Mouse (Mus musculus): ENCODE results near the gene Kdm2b.
A peak's percentile ranks its signal among the peaks of the same experiment; 100 is the strongest.

Gene Kdm2b

DNA sequence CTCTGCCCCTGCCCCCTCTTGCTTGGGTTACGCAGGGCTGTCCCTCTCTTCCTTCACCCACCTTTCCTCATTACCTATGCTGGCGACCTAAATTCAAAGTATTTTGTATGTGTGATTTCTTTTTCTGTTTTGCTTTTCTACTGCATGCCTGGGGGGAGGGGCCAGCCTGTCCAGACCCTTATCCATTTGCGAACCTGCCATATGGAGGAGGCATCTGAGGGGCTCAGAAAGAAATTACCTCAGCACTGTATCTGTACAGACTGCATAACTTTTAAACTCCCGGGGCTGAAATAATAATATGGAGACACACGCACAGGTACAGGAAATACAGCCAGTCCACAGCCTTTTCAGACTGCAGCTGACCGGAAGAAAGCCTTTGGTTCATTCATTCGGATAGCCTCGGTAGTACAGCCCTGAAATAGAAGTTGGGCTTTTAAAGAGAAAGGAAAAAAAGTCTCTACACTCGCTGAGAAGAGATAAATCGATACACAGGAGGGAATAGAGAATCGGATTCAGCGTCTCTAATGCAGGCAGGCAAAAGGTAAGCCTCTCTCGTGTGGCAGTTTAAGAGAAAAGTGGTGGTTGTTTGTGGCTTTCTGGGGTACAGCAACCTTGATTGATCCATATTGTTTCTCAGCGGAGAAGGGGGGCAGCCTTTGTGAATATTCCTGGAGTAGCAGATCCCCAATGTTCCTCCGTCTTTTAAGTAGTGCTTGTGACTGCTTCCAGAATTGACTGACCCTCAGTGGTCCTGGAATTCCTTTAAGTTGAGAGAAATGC, at the start of gene Kdm2b:
Gene Kdm2b, minus strand, starts transcription at position 273 of the 780 bp plus-strand sequence.
- no peak for DNase-seq (ENCODE audit: low read depth, low spot score)

DNA sequence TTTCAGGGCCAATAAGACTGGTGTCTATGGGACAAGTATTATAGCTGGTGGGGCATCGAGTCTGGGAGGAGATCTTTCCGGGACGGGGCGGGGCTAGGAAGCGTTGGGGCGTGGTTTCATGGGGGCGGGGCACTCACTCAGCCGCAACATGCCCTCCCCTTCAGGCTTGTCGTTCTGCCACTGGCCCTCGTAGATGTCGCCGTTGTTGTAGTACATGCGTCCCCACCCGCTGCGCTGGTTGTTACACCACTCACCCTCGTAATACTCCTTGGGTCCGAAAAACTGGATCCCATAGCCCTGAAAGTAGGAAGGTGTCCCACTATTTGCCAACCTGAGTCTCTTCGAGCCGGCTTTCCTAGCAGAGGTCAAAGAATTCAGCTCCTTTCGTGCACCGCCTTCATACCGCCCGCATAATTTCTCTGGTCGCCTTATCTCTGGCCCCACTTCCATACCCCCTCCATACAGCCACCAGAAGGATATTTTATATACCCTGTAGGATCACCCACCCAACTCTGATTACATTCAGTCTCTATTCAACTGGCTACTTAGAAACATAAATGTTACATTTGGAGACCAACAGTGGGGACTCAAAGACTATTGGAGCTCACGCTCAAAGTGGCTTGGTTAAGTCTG, 49.6 kb upstream of the Kdm2b start:
- DNase-seq (ENCODE audit: low read depth, low spot score) = no peak

GRCm38 (mm10) chr5:123038115-123038514, 48.5 kb upstream of the Kdm2b start:
- DNase-seq (ENCODE audit: low read depth, low spot score) = no peak

DNA sequence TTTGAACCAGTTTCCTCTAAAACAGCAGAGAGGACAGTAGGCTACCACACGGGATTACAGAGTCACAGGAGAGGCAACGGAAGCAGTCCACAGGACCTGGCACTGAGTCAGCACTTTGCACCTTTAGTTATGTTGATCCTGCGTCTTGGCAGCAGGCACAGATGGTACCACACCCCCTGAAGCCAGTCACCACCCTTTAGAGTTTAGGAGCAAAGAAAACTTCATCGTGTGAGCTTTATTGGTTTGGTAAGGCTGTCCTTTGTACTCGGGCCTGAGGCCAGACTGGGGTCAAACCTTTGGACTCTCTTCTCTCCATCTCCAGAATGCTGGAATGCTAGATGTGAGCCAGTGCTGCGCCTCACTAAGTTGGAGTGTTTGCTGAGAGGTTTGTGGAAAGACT, 45.9 kb upstream of the Kdm2b start:
- no peak for DNase-seq (ENCODE audit: low read depth, low spot score)

DNA sequence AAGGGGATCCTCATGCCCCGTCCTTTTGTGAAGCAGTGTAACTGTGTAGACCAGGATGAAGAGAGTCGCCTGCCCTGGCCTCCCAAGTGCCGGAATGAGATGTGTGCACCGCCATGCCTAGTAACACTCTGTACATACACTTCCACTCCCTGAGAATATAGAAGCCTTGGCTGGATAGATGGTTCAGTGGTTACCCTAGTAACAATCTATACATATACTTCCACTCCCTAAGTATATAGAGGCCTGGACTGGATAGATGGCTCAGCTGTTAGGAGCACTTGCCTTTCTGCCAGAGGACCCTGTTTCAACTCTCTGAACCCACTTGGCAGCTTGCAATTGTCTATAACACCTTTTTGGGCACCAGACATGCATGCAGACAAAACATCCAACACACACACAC, 45.5 kb upstream of the Kdm2b start:
- no peak for DNase-seq (ENCODE audit: low read depth, low spot score)

DNA sequence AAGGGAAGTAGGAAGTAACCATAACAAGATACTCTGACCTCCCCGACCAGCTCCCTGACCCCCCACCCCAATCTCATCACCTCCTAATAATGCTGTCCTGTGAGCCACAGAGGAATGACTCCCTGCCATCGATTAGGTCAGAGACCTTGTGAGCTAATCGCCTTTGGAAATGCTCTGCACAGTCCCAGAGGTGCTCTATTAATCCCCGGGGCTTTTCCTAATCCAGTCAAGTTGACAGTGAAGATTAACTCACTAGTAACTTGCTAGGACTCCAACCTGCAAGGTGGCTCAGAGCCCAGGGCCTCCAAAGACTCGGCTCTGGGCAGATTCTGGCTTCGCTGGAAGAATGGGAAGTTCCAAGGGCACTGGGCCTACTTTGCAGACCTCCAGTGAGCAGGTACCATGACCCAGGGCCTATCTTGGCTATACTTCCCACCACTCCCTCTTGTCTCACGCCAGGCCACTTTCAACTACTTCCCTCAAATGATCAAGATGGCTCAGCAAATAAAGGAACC, 44.1 kb upstream of the Kdm2b start:
- DNase-seq (ENCODE audit: low read depth, low spot score) = no peak

GRCm38 (mm10) chr5:123031312-123031711, 41.7 kb upstream of the Kdm2b start:
- no peak for DNase-seq (ENCODE audit: low read depth, low spot score)

DNA sequence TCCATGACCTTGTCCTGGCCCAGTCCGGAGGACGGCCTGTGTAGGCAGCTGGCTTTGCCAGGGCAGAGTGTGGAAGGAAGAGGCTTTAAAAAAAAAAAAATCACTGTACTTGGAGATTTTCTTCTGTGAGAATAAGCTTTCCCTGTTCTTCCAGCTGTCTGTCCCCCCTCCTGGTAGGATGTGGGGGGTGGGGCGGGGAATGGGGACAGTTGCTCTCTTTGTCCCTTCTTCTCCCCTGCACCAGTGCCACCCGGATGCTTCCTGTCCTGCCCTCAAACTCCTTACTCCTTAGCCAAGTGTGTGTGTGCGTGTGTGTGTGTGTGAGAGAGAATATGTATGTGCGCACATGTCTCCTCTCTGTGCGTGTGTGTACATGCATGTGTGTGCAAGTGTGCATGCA, 40.1 kb upstream of the Kdm2b start:
- DNase-seq (ENCODE audit: low read depth, low spot score) = no peak

- DNase-seq (ENCODE audit: low read depth, low spot score) = no peak
Measured at GRCm38 (mm10) chr5:123027436-123027835, 37.8 kb upstream of the Kdm2b start.

DNA sequence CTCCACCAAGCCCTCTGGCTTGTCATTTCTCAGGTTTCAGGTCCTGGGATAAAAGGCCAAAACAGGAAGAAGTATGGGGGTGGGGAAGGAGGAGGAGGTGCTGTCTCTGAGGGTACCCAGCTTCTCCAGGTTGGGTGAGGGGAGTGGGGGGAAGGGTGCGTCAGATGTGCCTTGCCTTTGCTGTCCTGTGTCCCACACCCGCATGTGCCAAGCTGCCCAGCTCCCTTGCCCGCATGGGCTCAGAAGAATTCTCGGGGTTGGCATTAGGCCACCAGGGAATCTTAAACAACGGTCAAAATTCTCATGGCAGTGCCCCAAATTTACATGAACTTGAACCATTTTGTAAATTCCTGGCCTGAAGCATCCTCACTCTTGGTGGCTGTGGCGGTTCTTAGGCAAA, 36.8 kb upstream of the Kdm2b start:
- DNase-seq (ENCODE audit: low read depth, low spot score) = no peak

DNA sequence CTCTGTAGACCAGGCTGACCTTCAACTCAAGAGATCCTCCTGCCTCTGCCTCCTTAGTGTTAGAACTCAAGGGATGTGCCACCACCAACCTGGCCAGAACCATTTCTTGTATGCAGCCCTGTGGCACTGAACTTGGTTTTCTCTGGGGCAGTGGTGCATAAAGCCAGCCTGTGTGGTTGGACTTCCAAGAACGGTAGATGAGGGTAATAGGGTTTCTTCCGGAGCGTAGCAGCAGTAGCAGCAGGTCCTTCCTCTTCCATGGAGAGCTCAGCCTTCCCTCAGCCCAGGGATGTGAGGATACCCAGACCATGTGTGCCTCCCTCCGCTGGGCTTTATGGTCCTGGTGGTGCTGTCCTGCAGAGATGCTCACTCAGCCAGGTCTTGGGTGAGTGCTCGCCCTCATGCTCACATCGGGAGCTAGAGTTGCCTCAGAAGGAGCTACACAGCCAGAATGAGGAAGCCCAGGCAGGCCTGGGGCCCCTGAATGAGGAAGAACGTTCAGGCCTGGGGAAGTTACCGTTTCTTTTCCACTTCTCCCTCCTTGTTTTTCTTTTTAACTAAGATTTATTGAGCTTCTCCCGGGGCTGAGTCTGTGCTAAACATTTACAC, 35.4 kb upstream of the Kdm2b start:
- no peak for DNase-seq (ENCODE audit: low read depth, low spot score)

DNA sequence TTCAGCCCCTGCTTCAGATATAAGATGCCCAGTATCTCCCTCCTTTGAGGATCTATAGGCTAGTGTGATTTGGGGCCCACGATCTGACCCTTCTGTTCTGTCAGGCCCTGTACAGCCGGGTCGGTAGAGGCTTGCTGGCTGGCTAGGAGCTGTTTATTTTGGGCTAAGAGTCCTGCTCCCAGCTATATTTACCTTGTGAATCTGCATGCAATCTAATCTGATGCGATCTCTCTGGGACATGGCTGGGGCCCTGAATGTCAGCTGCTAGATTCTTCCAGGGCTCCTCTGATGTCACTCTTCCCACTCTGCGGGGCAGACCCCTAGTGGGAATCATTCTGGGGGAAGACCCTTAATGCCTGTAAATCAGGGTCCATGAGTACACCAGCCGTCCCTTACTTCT, 34.7 kb upstream of the Kdm2b start:
- no peak for DNase-seq (ENCODE audit: low read depth, low spot score)

DNA sequence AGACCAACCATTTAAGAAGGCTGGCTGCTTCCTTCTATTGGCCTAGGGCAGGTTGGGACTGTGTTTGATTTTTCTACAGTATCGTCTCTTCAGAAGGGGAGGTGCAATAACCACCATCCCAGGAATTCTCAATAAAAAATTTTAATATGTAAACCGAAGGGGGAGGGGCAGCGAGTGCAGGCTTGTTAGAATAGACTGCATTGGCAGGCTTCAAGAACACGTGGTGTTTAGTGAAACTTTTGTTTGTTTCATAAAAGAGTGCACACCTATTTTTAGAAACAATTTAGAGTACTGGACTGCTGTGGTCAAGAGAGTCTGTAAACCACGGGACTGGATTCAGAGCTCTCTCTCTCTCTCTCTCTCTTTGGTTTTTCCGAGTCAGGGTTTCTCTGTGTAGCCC, 33.4 kb upstream of the Kdm2b start:
- DNase-seq (ENCODE audit: low read depth, low spot score) = no peak

DNA sequence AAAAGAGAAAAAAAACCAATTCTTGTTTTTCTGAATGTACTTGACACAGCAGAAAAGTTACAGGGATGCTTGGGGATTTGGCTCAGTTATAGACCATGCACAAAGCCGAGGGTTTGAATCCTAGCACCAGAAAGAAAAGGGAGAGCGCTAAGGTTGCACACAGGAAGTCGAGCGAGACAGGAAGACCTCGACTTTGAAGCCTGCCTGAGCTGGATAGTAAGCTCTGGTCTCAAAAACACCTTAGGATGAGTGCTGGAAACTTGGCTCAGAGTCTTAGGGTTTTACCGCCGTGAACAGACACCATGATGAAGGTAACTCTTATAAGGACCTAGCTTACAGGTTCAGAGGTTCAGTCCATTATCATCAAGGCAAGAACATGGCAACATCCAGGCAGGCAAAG, 31.8 kb upstream of the Kdm2b start:
- DNase-seq (ENCODE audit: low read depth, low spot score) = no peak

DNA sequence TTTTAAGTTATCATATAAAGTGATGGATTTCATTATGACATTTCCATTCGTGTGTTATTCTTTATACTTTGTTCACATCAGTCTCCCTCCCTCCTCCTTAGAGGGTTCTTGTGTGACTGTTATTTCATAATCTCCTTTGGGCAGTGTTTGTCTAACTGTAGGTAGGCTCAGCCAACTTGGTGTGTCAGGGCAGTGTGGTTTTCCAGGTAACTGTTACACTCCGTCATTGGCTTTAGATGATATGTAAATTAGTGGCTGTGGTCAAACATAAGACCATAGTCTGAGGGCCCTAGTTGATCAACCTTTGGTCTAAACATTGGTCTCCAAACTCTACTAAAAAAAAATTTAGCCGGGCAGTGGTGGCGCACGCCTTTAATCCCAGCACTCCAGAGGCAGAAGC, 30.8 kb upstream of the Kdm2b start:
- no peak for DNase-seq (ENCODE audit: low read depth, low spot score)

GRCm38 (mm10) chr5:123019336-123020016, 29.9 kb upstream of the Kdm2b start:
- DNase-seq (ENCODE audit: low read depth, low spot score) = peak; percentile 50

- DNase-seq (ENCODE audit: low read depth, low spot score) = no peak
Measured at GRCm38 (mm10) chr5:123017504-123017903, 27.9 kb upstream of the Kdm2b start.

DNA sequence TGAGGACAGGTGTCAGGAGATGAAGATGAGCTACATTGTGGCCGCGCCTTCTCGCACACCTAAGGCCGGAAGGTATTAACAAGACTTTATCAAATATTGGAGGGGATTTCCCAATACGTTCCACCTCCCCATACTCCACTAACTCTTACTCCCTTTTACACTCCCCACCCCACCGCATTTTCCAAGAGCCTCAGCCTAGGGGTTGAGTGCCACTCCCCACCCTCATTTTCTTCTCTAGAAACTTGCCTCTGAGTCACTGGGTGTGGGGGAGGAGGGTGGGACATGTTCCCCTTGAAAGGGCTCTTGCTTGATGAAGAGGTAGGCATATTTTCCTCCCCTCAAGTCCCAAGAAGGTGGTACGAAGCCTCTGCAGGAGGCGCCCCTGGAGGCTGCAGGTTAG, 26.3 kb upstream of the Kdm2b start:
- DNase-seq (ENCODE audit: low read depth, low spot score) = no peak

- DNase-seq (ENCODE audit: low read depth, low spot score) = peak; percentile 88
Measured at GRCm38 (mm10) chr5:123014753-123015701, 25.4 kb upstream of the Kdm2b start, which contains the start of gene Orai1. Orai1 (plus strand) TSS chr5:123015074.

GRCm38 (mm10) chr5:123013599-123014315, 24.1 kb upstream of the Kdm2b start:
- peak; percentile 62 for DNase-seq (ENCODE audit: low read depth, low spot score)
